Mouse (Mus musculus) natural killer cell, adult 2 months (primary cell): Measurements from ENCODE around the gene Lpin3.
A peak's percentile ranks its signal among the peaks of the same experiment; 100 is the strongest.

Experiments
- DNase-seq, 2 experiments: peaks; one replicate each; pipeline ENCODE4 v3.0.0; 2022; ENCODE audit warnings: low spot score in 2 of 2

The Lpin3 gene

DNA sequence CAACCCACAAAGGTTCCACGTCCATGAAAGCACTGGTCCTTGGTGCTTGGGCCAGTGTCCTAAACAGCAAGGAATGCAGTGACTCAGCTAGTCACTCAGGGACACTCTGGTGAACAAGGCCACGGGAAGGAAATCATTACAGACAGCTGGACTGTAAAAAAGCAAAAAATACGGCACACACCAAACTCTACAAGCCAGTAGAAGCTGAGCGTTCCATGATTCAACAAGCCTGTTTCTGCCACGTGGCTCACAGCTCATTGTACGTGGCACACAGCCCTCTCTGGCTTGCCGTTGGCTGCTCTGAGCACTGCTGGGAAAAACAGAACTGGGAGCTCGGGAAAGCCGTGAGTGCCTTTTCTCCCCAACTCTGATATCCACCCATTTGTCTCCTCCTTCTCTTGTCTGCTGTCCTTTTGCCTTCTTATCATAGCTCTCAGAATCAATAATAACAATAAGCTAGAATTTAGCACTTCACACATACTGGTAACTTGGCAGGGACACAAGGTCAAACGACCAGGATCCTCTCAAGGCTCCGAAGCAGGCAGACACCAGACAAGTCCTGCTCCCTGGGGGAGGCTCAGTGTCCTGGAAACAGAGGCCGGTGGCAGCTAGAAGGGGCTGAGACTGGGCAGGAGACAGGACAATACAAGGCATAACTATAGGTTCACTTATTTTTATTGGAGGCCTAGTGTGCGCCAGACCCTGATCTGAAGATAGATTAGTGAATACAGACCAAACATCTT, at the start of gene Lpin3:
TSS of gene Lpin3 (plus strand) at position 218 of the 743 bp plus-strand sequence.
- DNase-seq, result no peak

DNA sequence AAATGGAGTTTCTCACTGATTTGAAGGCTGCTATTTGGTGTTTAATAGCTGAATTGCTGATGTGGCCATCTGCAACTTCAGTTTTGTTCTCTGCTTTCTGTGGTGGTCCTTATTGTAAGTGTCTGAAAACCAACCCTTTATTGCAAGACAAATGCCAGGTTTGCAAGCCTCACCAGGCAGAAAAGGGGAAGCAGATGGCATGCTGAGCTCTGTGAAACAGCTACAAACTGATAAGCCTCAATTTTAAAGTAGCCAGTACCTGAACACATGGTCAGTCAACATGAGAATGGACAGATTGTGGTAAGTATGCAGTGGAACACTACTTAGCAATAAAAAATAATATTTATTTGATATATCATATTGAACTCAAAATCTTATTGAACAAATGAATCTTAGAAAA, 39.6 kb upstream of the Lpin3 start:
- DNase-seq, result no peak

DNA sequence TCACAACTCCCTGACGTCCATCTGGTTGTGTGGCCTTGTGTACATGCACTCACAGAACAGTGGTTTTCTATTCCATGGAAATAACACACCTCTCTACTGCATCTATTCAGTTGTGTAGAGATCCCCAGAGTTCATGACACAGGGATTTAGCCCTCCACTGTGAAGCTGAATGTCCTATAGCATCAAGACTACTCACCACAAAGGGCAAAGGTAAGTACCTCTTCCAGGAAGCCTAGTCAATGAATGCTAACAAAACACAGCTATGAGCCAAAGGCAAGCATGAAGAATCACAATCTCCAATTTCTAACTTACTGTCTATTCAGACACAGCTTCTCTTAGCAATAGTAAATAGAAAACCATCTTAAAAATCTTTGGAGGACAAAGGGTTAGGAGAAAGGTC, 32.8 kb upstream of the Lpin3 start:
- no peak for DNase-seq

DNA sequence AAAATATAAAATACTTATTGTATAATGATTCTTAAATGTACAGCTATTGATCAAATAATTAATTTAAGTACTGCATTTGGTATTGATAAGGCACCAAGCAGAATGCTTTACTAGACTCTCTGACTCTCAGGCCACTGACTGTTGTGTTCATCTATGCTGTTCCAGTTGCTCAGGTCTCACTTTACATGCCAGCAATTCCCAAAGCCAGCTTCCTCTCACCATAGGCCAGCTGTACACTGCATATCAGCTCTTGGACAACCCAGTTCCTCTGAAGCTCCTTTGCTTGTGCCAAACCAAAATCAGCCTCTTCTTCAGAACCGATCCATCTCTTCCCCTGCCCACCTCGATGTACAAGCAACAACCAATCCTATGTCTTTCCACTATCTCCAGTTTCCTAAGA, 32.3 kb upstream of the Lpin3 start:
- no peak for DNase-seq

DNA sequence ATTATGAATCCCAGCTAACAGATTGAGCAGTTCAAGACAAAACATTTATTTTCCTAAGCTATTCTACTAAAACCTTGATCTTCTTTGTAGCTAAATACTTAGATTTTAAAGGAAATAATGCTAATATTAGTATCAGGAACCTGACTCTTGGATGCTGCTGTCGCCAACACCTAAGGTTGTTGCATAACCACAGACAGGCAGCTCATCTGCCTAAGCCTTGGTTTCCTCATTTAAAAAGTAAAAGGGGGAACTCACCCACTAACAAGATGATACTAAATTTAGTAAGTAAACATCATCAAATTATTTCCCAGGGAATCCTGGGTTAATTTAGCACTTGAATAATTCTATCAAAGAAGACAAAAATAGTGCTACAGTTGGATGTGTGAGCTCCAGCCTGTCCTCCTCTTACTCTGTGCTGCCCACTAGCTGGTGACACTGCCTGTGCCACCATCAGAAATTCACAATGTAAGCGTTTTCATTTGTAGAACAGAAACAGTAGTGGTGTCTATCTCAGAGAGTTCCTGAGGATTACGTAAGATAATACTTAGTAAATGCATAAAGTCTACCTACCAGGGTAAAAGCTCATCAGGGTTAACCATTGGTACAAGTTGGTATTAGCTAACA, 30.7 kb upstream of the Lpin3 start:
- DNase-seq, result no peak

DNA sequence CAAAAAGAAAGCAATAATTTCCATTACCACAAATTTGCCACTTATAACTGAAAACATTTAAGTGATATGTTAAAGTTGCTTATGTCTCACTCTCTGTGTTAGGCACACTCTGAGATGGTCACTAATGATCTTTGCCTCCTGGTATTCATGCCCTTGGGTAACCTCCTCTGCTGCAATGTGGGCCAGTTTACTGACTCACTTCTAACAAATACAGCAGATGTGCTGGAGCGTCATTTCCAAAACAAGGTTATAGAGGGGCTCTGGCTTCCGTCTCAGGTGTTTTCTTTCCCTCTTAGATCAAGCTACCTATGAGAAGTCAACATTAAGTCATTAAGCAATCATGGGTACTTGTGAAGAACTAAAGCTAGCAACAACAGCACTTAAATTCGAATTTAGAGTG, 30.1 kb upstream of the Lpin3 start:
- DNase-seq, result no peak

DNA sequence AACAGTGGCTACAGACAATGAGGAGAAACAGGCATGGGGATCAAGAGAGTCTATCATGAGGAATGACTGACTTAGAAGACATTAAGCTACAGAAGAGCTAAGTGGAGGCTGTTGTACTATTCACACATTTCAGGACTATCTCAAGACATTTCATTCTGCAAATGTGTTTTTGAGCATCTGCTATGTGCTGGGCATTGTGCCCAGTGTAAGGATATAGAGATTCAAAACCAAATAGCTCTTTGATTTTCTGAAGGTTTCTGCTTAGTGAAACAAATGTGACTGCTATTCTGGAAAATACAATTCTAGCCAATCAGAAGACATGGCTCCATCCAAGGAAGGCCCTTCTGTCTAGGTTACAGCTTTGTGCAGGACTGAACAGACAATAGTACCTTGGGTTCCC, 25.8 kb upstream of the Lpin3 start:
- no peak for DNase-seq

DNA sequence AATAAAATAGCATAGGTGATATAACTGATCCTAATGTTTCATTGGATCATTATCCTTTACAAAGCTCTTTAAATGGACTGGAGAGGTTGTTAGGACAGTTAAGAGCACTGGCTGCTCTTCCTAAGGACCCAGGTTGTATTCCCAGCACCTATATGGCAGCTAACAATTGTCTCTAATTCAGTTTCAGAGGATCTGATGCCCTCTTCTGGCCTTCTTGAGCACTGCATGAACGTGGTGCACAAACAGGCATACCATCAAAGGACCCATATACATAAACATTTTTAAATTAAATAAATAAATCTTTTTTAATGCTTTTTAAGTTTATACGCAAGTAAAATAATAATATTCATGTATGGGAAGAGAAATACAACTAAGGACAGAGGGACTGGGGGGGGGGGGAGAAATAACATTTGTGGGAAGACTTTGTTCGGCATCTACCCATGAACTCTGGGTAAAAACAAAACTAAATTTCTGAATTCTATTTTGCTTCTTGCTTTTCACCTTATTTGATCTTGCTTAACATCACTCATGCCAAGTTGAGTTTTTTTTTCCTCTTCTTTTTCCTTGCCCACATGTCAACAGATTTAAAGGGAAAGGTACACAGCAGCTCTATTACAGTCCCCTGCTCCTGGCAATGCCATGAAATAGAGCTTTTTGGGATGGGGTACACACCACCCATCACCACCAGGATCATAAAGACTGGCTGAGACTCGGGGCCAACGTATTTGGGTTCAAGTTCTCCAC, 23.9 kb upstream of the Lpin3 start:
- DNase-seq, result no peak

DNA sequence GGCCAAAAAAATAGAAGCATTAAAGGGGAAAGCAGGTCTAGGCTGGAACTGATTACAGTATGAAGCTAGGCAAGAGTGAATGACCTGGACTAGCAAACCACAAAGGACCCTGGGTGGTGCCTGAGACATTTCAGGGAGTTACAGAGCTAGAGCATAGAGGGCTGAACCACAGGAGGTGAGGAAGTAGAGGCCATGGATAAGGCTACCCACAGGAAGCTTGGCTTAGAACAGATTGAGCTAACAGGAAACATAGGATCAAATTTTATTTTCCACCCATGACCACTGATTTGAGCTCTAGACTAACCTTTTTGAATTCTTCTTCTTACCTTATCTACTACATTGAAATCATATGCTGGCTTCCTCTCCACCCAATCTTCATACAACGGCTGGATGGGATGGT, 20.1 kb upstream of the Lpin3 start:
- no peak for DNase-seq

DNA sequence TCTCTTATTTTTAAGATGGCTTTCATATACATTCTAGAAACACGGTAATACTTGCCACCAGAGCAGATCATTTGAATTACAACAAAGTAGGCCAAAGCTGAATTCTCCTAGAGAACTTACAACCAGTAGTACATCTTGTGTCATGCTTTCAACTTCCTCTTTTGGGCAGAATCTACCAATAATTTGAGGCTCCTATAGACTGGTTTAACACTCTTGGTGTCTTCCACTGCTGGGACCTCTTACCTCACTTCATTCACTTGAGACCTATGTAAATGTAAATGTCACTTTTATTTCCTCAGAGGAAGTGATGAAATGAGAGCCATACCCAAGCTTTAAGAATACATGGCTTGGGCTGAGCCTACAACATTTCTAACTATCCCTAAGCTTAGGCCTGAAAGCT, 16.4 kb upstream of the Lpin3 start:
- no peak for DNase-seq

DNA sequence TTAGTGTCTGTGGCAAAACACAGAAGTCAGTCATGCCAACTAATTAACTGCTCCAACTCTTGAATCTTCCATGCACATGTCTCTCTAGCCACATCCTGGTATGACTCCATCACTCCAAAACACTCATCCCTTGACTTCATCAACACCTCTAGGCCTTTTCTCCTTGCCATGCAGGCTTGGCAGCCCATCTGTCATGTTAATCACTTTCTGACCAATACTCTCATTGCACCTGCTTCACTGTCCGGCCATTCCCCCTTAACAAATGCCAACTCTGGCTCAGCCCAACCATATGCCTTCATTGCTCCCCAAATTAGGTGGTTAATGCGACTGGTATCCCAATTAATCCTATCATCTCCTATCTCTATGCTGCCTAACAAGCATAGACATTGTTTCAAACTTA, 15.2 kb upstream of the Lpin3 start:
- no peak for DNase-seq

DNA sequence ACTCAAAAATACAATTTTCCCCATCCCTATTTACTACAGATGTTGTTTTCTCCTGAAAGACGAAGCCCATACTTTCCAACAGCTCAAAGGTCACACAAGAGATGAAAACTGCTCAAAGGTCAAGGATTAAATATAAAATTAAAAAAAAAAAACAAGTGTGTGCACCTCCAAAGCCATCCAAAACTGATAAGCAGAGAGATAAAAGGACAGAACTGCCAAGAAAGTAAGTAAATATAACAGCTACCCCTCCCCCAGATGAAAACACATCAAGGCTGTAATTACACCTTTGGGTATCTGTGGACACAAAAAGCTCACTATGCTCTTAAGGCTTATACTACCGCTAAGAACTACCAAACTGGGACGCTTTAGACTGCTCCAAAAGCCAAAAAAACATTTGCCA, 11.0 kb upstream of the Lpin3 start:
- no peak for DNase-seq

DNA sequence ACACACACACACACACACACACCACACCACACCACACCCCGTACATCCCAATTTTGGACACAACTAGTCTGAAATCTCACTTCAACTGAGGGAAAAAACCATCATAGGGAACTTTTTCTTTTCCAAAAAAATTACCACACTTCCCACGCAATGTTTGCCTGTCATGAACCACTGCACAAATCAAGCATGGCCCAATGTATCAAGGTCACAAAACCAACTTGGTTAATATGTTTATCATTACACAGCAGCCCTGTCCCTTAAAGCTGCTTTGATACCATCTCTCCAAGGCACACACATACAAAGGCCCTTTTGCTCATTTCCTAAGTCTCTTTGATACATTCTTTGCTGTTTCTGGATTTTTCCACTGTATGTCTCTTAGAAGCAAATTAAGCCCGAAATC, 9.2 kb upstream of the Lpin3 start:
- no peak for DNase-seq

DNA sequence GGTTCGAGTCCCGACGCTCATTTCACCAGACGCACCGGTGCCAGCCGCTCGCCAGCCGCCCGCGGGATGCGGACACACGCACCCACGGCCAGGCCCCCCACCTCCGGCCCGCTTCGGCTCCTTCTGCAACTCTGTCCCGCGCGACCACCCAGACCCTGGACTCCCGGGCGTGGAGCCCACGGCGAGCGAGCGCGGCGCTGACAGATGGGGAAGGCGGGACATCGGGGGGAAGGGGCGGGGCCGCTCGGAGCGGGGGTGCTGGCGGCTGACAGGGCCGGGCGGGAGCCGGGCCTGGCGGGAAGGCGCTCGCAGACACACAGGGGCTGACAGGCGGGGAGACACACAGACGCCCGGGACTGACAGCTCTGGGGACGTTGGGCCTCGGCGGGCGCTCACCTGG, 8.1 kb upstream of the Lpin3 start:
- peak; percentile 4 to 50 for DNase-seq

DNA sequence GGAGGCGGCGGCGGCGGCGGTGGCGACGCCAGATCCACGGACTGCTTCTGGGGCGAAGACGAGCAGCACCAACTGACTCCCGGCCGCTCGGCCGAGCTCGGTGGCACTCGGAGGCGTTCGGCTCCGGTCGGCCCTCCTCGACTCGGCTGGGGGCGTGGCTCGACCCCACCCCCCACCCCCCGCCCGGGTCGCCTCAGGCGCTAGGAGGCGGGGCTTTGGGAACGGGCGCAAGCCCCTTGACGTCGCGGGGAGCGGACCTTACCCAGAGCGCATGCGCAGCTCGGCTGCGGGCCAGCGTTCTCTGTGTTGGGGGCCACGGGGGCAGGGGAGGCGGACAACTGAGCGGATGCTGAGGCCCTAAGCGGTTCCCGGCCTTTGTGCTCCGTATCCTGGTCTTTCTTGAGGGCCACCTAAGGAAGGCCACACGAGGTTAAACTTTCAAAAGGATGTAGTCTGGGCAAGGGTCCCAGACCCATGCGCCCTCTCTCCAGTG, 7.5 kb upstream of the Lpin3 start, which contains the start of gene Zhx3:
TSS of gene Zhx3 (minus strand) at position 109 of the 493 bp plus-strand sequence.
- peak; percentile 47 to 72 for DNase-seq

DNA sequence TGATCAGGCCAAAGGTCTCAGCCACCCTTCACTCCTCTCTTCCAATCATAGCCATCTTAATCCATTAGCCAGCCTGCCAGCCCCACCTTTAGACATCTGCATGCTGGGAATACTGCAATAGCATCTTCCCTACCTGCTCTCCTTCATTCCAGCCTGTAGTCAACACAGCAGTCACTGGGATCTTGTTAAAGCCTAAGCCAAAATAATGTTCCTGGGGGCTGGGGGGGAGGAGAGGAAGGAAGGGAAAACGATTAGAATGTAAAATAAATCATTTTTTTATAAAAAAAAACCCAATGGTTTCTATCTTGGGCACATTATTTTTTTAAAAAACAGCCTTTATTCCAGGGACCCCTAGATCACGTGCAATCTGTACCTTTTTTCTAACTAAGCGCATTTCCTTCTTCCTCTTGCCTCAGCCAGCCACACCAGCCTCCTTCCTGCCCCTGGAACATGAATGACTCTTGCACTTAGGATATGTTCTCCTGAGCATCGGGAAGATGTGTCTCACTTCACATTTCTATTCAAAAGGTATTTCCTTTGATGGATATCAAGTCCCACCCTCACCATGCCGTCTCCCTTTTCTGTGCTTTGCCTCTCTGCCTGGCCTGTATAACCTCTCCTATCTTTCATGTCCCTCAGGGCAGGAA, 6.1 kb upstream of the Lpin3 start:
- no peak for DNase-seq

DNA sequence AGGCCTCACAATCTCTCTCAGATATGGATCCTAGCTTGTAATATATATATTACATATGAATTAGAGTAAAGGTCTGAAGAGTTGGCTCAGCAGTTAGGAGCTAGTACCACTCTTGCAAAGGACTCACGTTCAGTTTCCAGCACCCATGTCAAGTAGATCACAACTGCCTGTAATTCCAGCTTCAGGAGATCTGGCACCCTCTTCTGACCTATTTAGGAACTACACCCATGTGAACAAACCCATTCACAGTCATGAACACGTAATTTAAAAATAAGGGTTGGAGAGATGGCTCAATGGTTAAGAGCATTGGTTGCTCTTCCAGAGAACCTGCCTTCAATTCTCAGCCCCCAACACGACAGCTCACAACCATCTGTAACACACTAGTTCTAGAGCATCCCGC, 4.4 kb upstream of the Lpin3 start:
- peak; percentile 9 to 15 for DNase-seq

DNA sequence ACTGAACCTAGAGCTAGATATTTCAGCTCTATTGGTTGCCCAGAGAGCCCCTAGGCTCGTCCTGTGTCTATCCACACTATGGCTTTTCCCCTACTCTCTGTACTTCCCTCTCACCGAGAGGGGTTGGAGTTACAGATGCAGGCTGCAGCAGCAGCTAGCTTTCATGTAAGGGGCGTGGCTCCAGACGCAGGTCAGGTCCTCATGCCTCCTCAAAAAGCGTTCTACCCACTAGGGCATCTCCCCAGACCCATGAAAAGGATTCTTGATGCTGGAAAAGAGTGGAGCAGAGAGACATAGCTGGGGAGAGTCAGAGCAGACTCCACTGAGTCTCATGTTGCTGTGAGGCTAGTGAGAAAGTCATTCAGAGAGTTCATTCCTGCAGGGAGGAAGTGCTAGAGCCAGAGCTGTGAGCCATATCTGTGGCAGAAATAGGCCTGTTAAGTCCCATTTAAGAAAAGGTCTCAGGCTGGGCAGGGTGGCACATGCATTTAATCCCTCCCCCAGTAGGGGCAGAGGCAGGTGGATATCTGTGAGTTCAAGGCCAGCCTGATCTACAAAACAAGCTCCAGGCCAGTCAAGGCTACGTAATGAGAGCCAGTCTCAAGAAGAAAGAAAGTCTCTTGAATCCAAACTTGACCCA, 1.1 kb downstream of the Lpin3 start:
- DNase-seq, result no peak

DNA sequence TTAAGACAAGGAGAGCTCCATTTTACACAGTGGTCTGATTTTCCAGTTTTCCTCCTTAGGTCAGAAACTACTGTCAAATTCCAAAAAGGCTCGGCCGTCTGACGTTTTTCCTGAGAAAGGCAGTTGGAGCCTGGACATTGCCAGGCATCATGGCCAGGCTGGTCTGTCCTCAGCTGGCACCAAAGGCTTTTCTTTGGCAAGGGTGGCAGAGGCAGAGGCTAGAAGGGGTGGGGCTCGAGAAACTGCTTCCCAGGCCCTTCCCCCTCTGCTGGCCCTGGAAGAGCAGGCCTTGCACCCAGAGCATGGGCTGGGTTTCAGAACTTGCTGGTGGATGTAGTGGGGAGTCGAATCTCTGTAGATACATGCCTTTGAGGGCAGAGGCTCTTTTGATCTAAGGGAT, 2.0 kb downstream of the Lpin3 start:
- DNase-seq, result no peak

DNA sequence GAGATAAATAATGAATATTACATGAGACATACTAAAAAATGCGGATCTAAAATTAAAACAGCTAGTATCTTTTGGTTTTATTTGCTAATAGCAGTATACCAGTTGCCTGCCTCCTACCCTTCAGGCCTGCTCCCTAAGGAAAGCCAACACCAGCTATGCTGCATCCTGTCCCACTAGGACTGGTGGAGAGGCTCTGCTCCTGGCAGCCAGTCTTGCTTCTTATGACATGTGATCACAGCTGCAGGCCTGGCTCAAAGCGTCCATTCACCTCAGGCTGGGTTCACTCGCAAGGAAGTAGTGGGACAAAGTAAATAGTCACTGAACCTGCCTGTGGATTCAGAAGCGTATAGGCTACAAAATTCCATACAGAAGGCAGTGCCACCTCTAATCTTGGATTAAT, 3.4 kb downstream of the Lpin3 start:
- DNase-seq, result no peak

DNA sequence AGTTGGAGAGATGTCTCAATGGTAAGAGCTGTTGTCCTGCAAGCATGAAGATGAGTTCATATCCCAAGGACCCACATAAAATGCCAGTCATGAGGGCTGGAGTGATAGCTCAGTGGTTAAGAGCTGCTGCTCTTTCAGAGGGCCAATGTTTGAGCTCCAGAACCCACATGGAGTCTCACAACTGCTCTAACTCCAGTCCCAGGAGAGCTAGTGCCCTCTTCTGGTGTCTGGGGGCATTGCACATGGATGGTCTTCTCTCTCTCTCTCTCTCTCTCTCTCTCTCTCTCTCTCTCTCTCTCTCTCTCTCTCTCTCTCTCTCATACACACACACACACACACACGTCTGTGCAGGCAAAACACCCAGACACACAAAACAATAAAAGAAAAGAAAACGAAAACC, 4.4 kb downstream of the Lpin3 start:
- DNase-seq, result peak in 1 of 2 experiments; percentile 37

DNA sequence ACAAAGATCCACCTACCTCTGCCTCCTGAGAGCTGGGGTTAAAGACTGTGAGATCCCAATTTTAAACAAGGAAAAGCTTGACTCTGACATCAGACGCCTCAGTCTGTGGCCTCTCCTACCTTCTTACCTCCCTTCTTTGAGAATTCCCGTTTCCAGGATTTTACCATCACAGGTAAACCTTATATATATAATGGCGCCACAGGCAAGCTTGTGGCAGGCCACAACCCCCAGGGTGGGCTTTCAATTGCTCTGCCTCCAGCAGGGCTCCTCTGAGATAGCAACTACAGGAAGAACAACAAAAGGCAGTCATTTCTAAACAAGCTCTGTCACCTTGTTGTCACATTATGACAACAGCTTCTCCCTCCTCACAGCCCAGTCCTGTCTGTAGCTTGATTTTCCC, 5.8 kb downstream of the Lpin3 start:
- no peak for DNase-seq
